Mouse (Mus musculus): ENCODE data around the gene Dirc2. TPM values are rescaled to one million over a fixed set of nuclear protein-coding genes. Genes with fewer than 3 reads are reported as not detected.

The Dirc2 gene
- polyA plus RNA-seq, 1 experiment from 2014 or later, result 11.3 TPM

DNA sequence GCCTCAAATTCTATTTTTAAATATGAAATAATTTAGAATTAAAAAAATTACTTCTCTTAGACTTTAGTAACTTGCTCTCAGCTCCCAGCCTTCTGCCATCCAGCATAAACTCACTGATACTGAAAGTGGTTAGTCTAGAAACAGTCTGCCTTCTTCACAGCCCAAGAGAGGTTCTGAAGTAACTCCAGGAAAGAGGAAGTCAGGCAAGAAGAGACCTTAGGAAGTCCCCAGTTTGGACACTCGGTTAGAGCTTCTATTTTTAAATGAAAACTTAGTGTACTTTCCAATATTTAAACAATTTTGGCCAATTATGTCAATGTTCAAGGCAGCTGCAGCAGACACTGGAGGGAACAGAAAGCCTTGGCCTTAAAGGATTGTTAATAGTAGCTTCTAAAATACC, 29.6 kb downstream of the Dirc2 start:
- 31% methylated on average over 1 of the region's 1 CpGs for WGBS (ENCODE audit: insufficient replicate concordance)
- Histone ChIP-seq H3K4me1 (ENCODE audit: control insufficient read depth, insufficient read depth, low read length) (peaks cover 12% of the 10 kb centered on the region), H3K9ac (ENCODE audit: low read depth, low read length) (no peak overlapping the region)

DNA sequence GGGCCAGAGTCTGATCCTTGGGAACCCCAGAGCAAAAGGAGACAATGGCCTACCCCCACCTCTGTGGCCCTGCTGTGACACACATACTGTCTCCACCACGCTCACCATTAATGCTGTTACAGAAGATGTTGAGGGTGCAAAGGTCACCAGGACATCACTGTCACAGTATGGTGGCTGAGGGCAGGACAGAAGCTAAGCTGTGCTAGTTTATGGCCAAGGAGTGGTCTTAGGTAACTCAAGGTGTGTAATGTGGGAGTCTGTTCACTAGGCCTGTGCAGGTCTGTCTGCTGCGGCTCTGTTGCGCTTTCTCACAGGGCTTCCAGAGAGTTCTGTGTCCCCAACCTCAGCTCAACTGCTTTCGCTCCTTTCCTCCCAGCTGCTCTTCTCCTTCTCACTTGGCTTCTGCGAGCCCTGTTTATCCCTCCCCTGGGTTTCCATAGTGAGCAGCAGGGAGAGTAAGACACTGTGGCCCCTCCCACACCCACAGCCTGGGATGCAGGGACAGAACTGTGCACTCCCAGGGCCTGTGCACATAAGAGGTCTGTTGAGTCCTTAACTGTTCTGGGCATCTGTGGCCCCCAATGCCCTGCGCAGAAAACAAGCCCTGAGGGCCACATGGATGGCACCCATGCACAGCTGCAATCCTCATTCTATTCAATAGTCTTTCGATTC, 30.9 kb downstream of the Dirc2 start:
- Histone ChIP-seq H3K4me1 (ENCODE audit: control insufficient read depth, insufficient read depth, low read length) (peaks cover 12% of the 10 kb centered on the region), H3K4me2 (no peak overlapping the region), H3K36me3 (ENCODE audit: control insufficient read depth, insufficient read depth, low read length) (no peaks in the 10 kb centered on the region), H3K27ac (ENCODE audit: low read depth, low read length) (no peak overlapping the region), H3K27me3 (ENCODE audit: control insufficient read depth, insufficient read depth, low read length) (no peaks in the 10 kb centered on the region), H3K4me3 (ENCODE audit: low read depth, low read length) (no peak overlapping the region), H3K9me3 (replicated peaks; ENCODE audit: control insufficient read depth, low read length) (no peaks in the 10 kb centered on the region), H3K9ac (ENCODE audit: low read depth, low read length) (no peak overlapping the region)
- WGBS (ENCODE audit: insufficient replicate concordance), result 68% methylated on average over 7 of the region's 7 CpGs
- no peak for ATAC-seq (replicated peaks; ENCODE audit: insufficient number of reproducible peaks, low FRiP score, low TSS enrichment)

More for the DNA sequence above, 29.6 kb downstream of the Dirc2 start:
- Histone ChIP-seq H3K4me3 (ENCODE audit: low read depth, low read length) (no peak overlapping the region), H3K9me3 (replicated peaks; ENCODE audit: control insufficient read depth, low read length) (no peaks in the 10 kb centered on the region), H3K27ac (ENCODE audit: low read depth, low read length) (no peak overlapping the region), H3K27me3 (ENCODE audit: control insufficient read depth, insufficient read depth, low read length) (no peaks in the 10 kb centered on the region), H3K36me3 (ENCODE audit: control insufficient read depth, insufficient read depth, low read length) (no peaks in the 10 kb centered on the region), H3K4me2 (no peak overlapping the region)
- no peak for ATAC-seq (replicated peaks; ENCODE audit: insufficient number of reproducible peaks, low FRiP score, low TSS enrichment)

DNA sequence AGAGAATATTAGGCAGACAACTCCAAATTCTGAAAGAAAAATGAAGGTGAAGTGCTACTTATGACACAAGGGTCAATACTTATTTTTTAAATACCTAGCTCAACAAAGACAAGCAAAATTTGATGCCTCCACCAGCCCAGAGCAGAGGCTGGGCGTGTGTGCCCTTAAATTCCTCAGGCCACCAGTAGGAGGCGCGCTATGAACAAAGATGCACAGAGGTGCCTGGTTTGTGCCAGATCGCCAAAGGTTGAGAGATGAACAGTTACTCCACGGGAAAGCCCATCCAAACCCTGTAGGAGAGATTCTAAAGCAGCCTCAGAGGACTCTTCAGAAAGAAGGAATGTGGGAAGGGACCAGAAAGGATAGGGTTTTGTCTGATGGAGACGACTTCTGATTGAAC, 35.1 kb downstream of the Dirc2 start:
- peaks cover 5% of the 10 kb centered on the region for H3K4me1 ChIP-seq (ENCODE audit: control insufficient read depth, insufficient read depth, low read length)
- H3K27ac ChIP-seq (ENCODE audit: low read depth, low read length), result no peak overlapping the region
- H3K4me3 ChIP-seq (ENCODE audit: low read depth, low read length), result no peak overlapping the region
- WGBS (ENCODE audit: insufficient replicate concordance), result 13% methylated on average over 6 of the region's 6 CpGs
- no peaks in the 10 kb centered on the region for H3K9me3 ChIP-seq (replicated peaks; ENCODE audit: control insufficient read depth, low read length)
- ATAC-seq (replicated peaks; ENCODE audit: insufficient number of reproducible peaks, low FRiP score, low TSS enrichment), result 0 out of 2 replicates have a peak, but pooled peaks have one; percentile 39
- no peak overlapping the region for H3K9ac ChIP-seq (ENCODE audit: low read depth, low read length)
- H3K4me2 ChIP-seq, result no peak overlapping the region
- no peaks in the 10 kb centered on the region for H3K27me3 ChIP-seq (ENCODE audit: control insufficient read depth, insufficient read depth, low read length)
- H3K36me3 ChIP-seq (ENCODE audit: control insufficient read depth, insufficient read depth, low read length), result no peaks in the 10 kb centered on the region

DNA sequence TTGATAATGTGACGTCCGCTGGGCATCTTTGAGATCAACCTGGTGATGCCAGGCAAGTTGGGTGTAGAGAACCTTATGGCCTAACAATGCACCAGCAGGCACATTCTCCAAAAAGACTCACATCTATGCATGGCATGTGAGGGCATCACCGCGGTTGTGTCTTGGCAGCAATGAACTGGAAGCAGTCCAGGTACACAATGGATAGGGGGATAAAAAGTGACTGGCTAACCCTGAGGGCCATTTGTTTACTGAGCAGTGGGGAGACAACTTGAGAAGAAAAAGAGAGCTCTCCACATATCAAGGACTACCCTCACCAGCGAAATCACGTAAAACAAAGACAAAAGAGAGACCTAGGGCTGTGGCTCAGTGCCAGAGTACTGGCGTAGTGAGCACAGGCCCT, 37.1 kb downstream of the Dirc2 start:
- no peaks in the 10 kb centered on the region for H3K9me3 ChIP-seq (replicated peaks; ENCODE audit: control insufficient read depth, low read length)
- 86% methylated on average over 7 of the region's 7 CpGs for WGBS (ENCODE audit: insufficient replicate concordance)
- no peaks in the 10 kb centered on the region for H3K27me3 ChIP-seq (ENCODE audit: control insufficient read depth, insufficient read depth, low read length)
- ATAC-seq (replicated peaks; ENCODE audit: insufficient number of reproducible peaks, low FRiP score, low TSS enrichment), result no peak
- no peak overlapping the region for H3K4me2 ChIP-seq
- no peak overlapping the region for H3K9ac ChIP-seq (ENCODE audit: low read depth, low read length)
- H3K4me3 ChIP-seq (ENCODE audit: low read depth, low read length), result no peak overlapping the region
- H3K36me3 ChIP-seq (ENCODE audit: control insufficient read depth, insufficient read depth, low read length), result no peaks in the 10 kb centered on the region
- H3K4me1 ChIP-seq (ENCODE audit: control insufficient read depth, insufficient read depth, low read length), result no peaks in the 10 kb centered on the region
- no peak overlapping the region for H3K27ac ChIP-seq (ENCODE audit: low read depth, low read length)

DNA sequence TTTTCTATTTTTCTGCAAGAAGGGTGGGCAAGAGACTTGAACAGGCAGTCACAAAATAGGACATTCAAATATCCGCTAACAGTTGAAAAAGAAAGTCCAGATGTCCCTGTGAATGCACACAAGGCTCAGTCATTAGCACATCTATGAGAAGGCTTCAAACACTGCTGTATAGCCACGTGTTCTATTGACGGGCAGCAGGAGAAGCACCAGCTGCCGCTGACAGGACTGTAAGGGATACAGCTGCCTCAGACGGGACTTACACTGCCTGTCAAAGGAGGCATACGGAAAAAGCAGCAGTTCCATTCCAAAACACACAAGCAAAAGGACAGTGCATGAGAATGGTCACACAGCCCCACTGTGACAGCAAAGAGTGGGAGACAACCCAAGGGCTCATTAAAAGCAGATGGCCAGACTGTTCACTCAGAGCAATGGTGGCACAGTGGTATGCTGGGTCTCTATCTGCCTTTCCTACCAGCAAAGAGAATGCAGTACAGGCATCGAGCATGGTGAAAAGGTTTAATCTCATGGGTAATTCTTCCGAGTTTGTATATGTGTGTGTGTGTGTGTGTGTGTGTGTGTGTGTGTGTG, 39.9 kb downstream of the Dirc2 start:
- no peaks in the 10 kb centered on the region for H3K36me3 ChIP-seq (ENCODE audit: control insufficient read depth, insufficient read depth, low read length)
- H3K9me3 ChIP-seq (replicated peaks; ENCODE audit: control insufficient read depth, low read length), result no peaks in the 10 kb centered on the region
- no peaks in the 10 kb centered on the region for H3K4me1 ChIP-seq (ENCODE audit: control insufficient read depth, insufficient read depth, low read length)
- H3K4me3 ChIP-seq (ENCODE audit: low read depth, low read length), result no peak overlapping the region
- no peak for ATAC-seq (replicated peaks; ENCODE audit: insufficient number of reproducible peaks, low FRiP score, low TSS enrichment)
- no peak overlapping the region for H3K9ac ChIP-seq (ENCODE audit: low read depth, low read length)
- H3K27ac ChIP-seq (ENCODE audit: low read depth, low read length), result no peak overlapping the region
- no peak overlapping the region for H3K4me2 ChIP-seq
- 56% methylated on average over 8 of the region's 8 CpGs for whole genome bisulfite sequencing (ENCODE audit: insufficient replicate concordance)
- H3K27me3 ChIP-seq (ENCODE audit: control insufficient read depth, insufficient read depth, low read length), result no peaks in the 10 kb centered on the region

DNA sequence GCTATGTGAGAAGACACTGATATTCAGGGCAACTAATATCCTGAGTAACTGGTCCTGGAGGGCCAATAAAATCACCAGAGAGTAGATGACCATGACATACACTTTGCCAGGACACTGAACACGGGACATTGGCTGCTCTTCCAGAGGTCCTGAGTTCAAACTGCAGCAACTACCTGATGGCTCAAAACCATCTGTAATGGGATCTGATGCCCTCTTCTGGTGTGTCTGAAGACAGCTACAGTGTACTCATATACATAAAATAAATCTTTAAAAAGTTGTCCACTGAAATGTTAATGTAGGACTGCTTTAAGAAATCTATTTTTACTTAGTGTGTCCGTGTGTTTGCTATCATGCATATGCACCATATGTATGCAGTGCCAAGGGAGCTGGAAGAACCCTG, 42.6 kb downstream of the Dirc2 start:
- H3K9me3 ChIP-seq (replicated peaks; ENCODE audit: control insufficient read depth, low read length), result no peaks in the 10 kb centered on the region
- no peak overlapping the region for H3K9ac ChIP-seq (ENCODE audit: low read depth, low read length)
- no peak overlapping the region for H3K4me3 ChIP-seq (ENCODE audit: low read depth, low read length)
- no peaks in the 10 kb centered on the region for H3K27me3 ChIP-seq (ENCODE audit: control insufficient read depth, insufficient read depth, low read length)
- H3K36me3 ChIP-seq (ENCODE audit: control insufficient read depth, insufficient read depth, low read length), result no peaks in the 10 kb centered on the region
- ATAC-seq (replicated peaks; ENCODE audit: insufficient number of reproducible peaks, low FRiP score, low TSS enrichment), result no peak
- WGBS (ENCODE audit: insufficient replicate concordance), result 85% methylated on average over 2 of the region's 2 CpGs
- no peak overlapping the region for H3K27ac ChIP-seq (ENCODE audit: low read depth, low read length)
- no peak overlapping the region for H3K4me2 ChIP-seq
- no peaks in the 10 kb centered on the region for H3K4me1 ChIP-seq (ENCODE audit: control insufficient read depth, insufficient read depth, low read length)

DNA sequence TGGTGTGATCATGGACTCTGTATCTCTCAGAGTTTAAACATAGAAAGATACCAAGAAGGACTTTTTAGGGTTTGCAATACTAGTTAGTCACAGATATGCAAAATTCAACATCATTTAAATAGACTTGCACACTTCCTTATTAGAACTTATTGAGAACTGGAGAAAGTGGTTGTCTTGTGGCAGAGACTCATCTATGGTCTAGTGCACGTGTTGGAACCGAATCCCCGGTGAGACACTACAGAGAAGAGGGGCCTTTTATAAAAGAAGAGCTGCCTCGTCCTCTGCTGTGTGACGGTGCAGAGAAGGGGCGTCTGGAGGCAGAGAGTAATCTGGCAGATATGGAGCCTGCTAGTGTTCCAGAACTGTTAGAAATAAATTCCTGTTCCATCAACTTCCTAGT, 44.6 kb downstream of the Dirc2 start:
- Histone ChIP-seq H3K4me1 (ENCODE audit: control insufficient read depth, insufficient read depth, low read length) (no peaks in the 10 kb centered on the region), H3K9me3 (replicated peaks; ENCODE audit: control insufficient read depth, low read length) (no peaks in the 10 kb centered on the region), H3K36me3 (ENCODE audit: control insufficient read depth, insufficient read depth, low read length) (no peaks in the 10 kb centered on the region), H3K4me2 (no peak overlapping the region), H3K4me3 (ENCODE audit: low read depth, low read length) (no peak overlapping the region), H3K9ac (ENCODE audit: low read depth, low read length) (no peak overlapping the region), H3K27ac (ENCODE audit: low read depth, low read length) (no peak overlapping the region), H3K27me3 (ENCODE audit: control insufficient read depth, insufficient read depth, low read length) (no peaks in the 10 kb centered on the region)
- no peak for ATAC-seq (replicated peaks; ENCODE audit: insufficient number of reproducible peaks, low FRiP score, low TSS enrichment)
- 78% methylated on average over 6 of the region's 6 CpGs for WGBS (ENCODE audit: insufficient replicate concordance)

DNA sequence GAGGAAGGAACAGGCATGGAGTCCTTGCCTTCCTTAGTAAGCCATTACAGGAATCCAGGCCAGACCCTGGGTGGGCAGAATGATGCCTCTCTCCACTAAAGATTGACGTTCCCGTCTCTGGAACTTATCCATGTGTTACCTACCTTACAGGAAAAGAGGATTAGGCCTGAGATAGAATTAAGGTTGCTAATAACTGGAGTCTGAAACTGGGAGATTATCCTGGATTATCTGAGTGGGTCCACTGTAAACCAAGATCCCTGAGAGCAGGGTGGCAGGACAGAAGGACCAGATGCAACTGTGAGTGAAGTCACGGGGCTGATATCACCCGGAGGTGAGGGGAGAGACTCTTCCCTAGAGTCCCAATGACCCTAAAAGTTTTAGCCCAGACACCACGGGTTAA, 51.4 kb downstream of the Dirc2 start:
- no peak for ATAC-seq (replicated peaks; ENCODE audit: insufficient number of reproducible peaks, low FRiP score, low TSS enrichment)
- H3K27me3 ChIP-seq (ENCODE audit: control insufficient read depth, insufficient read depth, low read length), result no peaks in the 10 kb centered on the region
- WGBS (ENCODE audit: insufficient replicate concordance), result 79% methylated on average over 5 of the region's 5 CpGs

DNA sequence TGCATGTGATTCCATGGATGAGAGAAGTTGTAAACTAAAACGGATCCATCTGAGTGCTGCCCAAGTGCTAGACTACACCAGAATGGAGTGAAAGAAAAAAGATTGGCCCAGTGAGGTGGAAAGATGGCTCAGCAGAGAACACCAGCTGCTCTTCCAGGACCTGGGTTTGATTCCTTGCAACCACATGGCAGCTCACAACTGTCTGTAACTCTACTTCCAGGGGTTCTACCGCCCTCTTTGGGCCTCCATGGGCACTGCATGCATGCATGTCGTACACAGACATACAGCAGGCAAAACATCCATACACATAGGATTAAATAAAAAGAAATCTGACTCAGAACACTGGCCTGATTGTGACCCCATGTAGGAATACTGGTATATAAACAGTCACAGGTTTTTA, 52.9 kb downstream of the Dirc2 start:
- no peak overlapping the region for H3K4me3 ChIP-seq (ENCODE audit: low read depth, low read length)
- 82% methylated on average over 3 of the region's 3 CpGs for WGBS (ENCODE audit: insufficient replicate concordance)
- no peaks in the 10 kb centered on the region for H3K9me3 ChIP-seq (replicated peaks; ENCODE audit: control insufficient read depth, low read length)

More for the DNA sequence above, 51.4 kb downstream of the Dirc2 start:
- H3K4me1 ChIP-seq (ENCODE audit: control insufficient read depth, insufficient read depth, low read length), result peaks cover 3% of the 10 kb centered on the region; the same call in 1 of the 2 replicates
- no peak overlapping the region for H3K9ac ChIP-seq (ENCODE audit: low read depth, low read length)
- no peak overlapping the region for H3K4me2 ChIP-seq
- H3K9me3 ChIP-seq (replicated peaks; ENCODE audit: control insufficient read depth, low read length), result no peaks in the 10 kb centered on the region
- H3K4me3 ChIP-seq (ENCODE audit: low read depth, low read length), result no peak overlapping the region
- H3K36me3 ChIP-seq (ENCODE audit: control insufficient read depth, insufficient read depth, low read length), result 0 out of 2 replicates have a peak, but pooled peaks cover 2% of the 10 kb centered on the region
- no peak overlapping the region for H3K27ac ChIP-seq (ENCODE audit: low read depth, low read length)

More for the DNA sequence above, 52.9 kb downstream of the Dirc2 start:
- peaks cover 5% of the 10 kb centered on the region; the same call in 1 of the 2 replicates for H3K4me1 ChIP-seq (ENCODE audit: control insufficient read depth, insufficient read depth, low read length)
- no peaks in the 10 kb centered on the region for H3K27me3 ChIP-seq (ENCODE audit: control insufficient read depth, insufficient read depth, low read length)
- H3K27ac ChIP-seq (ENCODE audit: low read depth, low read length), result no peak overlapping the region
- 0 out of 2 replicates have a peak, but pooled peaks cover 2% of the 10 kb centered on the region for H3K36me3 ChIP-seq (ENCODE audit: control insufficient read depth, insufficient read depth, low read length)
- no peak overlapping the region for H3K4me2 ChIP-seq
- no peak for ATAC-seq (replicated peaks; ENCODE audit: insufficient number of reproducible peaks, low FRiP score, low TSS enrichment)
- H3K9ac ChIP-seq (ENCODE audit: low read depth, low read length), result no peak overlapping the region

Measured in heart, embryonic 11.5 days (tissue).